Mouse (Mus musculus) lung, postnatal 0 days (tissue): Measurements from ENCODE around the gene Oprm1. TPM values are rescaled to one million over a fixed set of nuclear protein-coding genes. Genes with fewer than 3 reads are reported as not detected.

Experiments used
- ATAC-seq: fragments of 200-750 bp; cut with Nextera tagmentation; 2 replicates; pipeline ENCODE4 v1.8.0; 2017; ENCODE audit warnings: moderate library complexity
- DNase-seq: peaks from one replicate; pipeline ENCODE4 v3.0.0-alpha.2; 2016; ENCODE audit warnings: low spot score
- H3K27ac ChIP-seq: fragments of 300-500 bp; sonication (generic); 2 replicates; pipeline ENCODE4 v1.5.1; 2014; ENCODE audit warnings: antibody characterized with exemption, mild to moderate bottlenecking, low read length, mixed read lengths
- H3K27me3 ChIP-seq: fragments of 300-500 bp; sonication (generic); replicated peaks from 2 replicates; pipeline ENCODE4 v1.6.1; 2014; ENCODE audit warnings: low read length, mixed read lengths; ENCODE audit not compliant: insufficient read depth
- H3K36me3 ChIP-seq: fragments of 300-500 bp; sonication (generic); 2 replicates; pipeline ENCODE4 v1.6.1; 2014; ENCODE audit warnings: low read length, mixed read lengths; ENCODE audit not compliant: insufficient read depth
- H3K4me1 ChIP-seq: fragments of 300-500 bp; sonication (generic); 2 replicates; pipeline ENCODE4 v1.6.1; 2014; ENCODE audit warnings: antibody characterized with exemption, low read depth, low read length, mixed read lengths; ENCODE audit not compliant: insufficient read depth
- H3K4me2 ChIP-seq: fragments of 300-500 bp; sonication (generic); replicated peaks from 2 replicates; pipeline ENCODE4 v1.6.1; 2014; ENCODE audit warnings: low read depth, mild to moderate bottlenecking, low read length, moderate library complexity, mixed read lengths
- H3K4me3 ChIP-seq: fragments of 300-500 bp; sonication (generic); 2 replicates; pipeline ENCODE4 v1.5.1; 2014; ENCODE audit warnings: low read depth, low read length
- H3K9ac ChIP-seq: fragments of 300-500 bp; sonication (generic); replicated peaks from 2 replicates; pipeline ENCODE4 v1.6.1; 2014; ENCODE audit warnings: low read depth, mild to moderate bottlenecking
- H3K9me3 ChIP-seq: fragments of 300-500 bp; sonication (generic); 2 replicates; pipeline ENCODE4 v1.6.1; 2016; ENCODE audit warnings: low read length, mixed read lengths
- CTCF ChIP-seq: IDR thresholded peaks from 2 replicates; pipeline ENCODE4 v1.5.1; 2016; ENCODE audit warnings: antibody characterized with exemption, mild to moderate bottlenecking
- EP300 ChIP-seq: IDR thresholded peaks from 2 replicates; pipeline ENCODE4 v1.6.1; 2016; ENCODE audit warnings: antibody characterized with exemption, mild to moderate bottlenecking, control low read depth
- WGBS: fragments of 180-500 bp; shearing (Covaris S2); extraction: QIAGEN DNeasy Blood & Tissue Kit; methylation state at CpG from one replicate; pipeline ENCODE4 v1.1.7; 2014; 5-methylcytosine and 5-hydroxymethylcytosine counted together
- polyA plus RNA-seq: library from polyadenylated mRNA; unstranded; fragments of >200 nt; fragmentation: Nextera tagmentation; extraction: Ambion mirVana; gene quantifications from 2 replicates; pipeline ENCODE4 v1.2.1, GENCODE M21; 2015

The Oprm1 gene
- polyA plus RNA-seq, 1 experiment from 2014 or later, result not detected

DNA sequence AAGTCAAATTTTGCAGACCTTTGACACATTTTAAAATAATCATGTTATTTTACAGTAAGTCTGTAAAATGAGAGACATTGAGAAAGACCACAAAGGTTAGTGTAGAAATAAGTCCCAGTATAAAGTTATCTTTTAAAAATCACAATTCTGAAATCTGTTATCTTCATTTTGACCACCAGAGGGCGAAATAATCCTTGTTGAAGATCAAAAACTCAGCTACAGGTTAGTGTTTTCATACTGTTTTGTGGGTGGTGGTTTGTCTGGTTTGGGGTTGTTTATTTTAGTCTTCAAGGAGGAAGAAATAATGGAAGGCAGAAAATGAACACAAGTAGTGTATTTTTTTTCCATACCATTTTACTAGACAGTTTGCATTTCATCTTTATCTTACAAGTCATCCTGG, 127.2 kb downstream of the Oprm1 start:
- 0% methylated on average over 1 of the region's 1 CpGs for WGBS
- H3K4me3 ChIP-seq, result no peak overlapping the region
- no peak overlapping the region for H3K4me2 ChIP-seq
- DNase-seq, result peak; percentile 69
- no peak overlapping the region for H3K27ac ChIP-seq
- no peak overlapping the region for H3K9ac ChIP-seq
- no peaks in the 10 kb centered on the region for H3K36me3 ChIP-seq
- H3K27me3 ChIP-seq, result no peaks in the 10 kb centered on the region; the same call in 1 of the 2 replicates
- no peak for ATAC-seq
- TF ChIP-seq EP300 (no peak), CTCF (peak; percentile 70)
- H3K9me3 ChIP-seq, result no peaks in the 10 kb centered on the region
- H3K4me1 ChIP-seq, result peaks cover 3% of the 10 kb centered on the region; the same call in 1 of the 2 replicates

DNA sequence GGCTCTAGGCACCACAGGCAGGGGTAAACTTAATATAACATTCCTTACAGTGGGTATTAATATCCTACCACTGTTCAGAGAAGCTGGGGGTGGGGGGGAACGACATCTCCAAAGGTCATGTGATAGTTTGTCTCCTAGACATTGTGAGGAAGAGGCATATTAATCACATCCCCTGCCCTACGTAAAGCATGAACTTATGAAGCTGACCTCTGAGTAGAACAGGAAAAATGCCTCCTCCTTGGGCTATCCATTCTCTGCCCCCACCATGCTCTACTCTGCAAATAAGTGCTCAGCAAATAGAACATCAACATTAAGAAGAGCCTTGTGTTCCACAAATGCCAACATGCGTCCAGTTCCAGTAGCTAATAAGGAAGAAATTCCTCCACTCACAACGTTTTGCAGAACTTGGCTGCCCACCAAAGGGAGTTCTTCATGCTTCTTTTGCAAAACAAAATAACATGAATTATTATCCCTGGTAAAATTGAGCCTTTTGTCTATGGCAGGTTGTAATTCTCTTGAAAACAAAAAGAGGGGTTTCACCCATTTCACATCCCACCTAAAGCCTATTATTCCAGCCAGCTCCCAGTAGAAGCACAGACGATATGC, 131.4 kb downstream of the Oprm1 start:
- TF ChIP-seq CTCF (no peak), EP300 (no peak)
- peaks cover 3% of the 10 kb centered on the region; the same call in 1 of the 2 replicates for H3K4me1 ChIP-seq
- 26% methylated on average over 5 of the region's 5 CpGs for WGBS
- no peak overlapping the region for H3K27ac ChIP-seq
- no peak overlapping the region for H3K4me3 ChIP-seq
- ATAC-seq (no peak), DNase-seq (no peak)
- no peak overlapping the region for H3K4me2 ChIP-seq
- H3K9me3 ChIP-seq, result no peaks in the 10 kb centered on the region
- no peak overlapping the region for H3K9ac ChIP-seq
- H3K27me3 ChIP-seq, result no peaks in the 10 kb centered on the region; the same call in 1 of the 2 replicates
- no peaks in the 10 kb centered on the region for H3K36me3 ChIP-seq

DNA sequence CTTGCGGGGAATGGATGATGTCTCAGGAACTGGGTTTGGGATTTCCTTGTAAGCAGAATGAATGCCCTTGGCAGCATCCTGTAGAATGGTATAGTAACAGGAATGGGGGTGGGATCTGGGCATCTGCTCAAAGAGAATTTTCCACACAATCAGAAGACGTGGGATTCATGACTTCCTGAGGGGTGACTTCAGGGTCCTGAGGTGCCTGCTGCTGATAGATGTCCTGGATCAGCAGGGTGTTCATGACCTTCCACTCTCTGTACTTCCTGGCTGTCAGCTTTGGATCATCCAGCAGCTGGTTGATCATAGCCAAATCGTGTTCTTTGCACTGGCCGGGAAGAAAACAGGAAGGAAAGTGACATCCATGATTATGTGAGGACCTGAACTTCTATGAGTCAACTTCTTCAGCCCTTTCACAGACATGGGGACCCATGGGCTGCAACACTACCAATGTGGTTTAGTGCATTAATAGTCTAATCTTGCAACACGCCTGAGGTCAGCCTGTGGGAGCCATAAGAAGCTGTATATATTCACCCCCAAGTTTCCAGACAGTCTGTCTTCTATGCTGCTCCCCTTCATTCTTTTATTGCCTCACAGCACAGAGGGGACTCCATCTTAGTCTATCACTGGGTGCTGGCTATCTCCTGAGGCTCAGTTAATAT, 132.2 kb downstream of the Oprm1 start:
- Histone ChIP-seq H3K4me3 (no peak overlapping the region), H3K27me3 (no peaks in the 10 kb centered on the region; the same call in 1 of the 2 replicates), H3K4me2 (no peak overlapping the region), H3K9me3 (no peaks in the 10 kb centered on the region), H3K4me1 (peaks cover 3% of the 10 kb centered on the region; the same call in 1 of the 2 replicates), H3K27ac (no peak overlapping the region), H3K36me3 (no peaks in the 10 kb centered on the region), H3K9ac (no peak overlapping the region)
- 50% methylated on average over 5 of the region's 5 CpGs for WGBS
- TF ChIP-seq CTCF (no peak), EP300 (no peak)
- peak; percentile 17 for DNase-seq
- peak; percentile 28; the same call in 1 of the 2 replicates for ATAC-seq

GRCm38 (mm10) chr10:6895796-6896195, 137.5 kb downstream of the Oprm1 start:
- TF ChIP-seq EP300, result no peak
- TF ChIP-seq CTCF, result no peak
- H3K9ac ChIP-seq, result no peak overlapping the region
- DNase-seq (no peak), ATAC-seq (peak; percentile 36; the same call in 1 of the 2 replicates)
- no peak overlapping the region for H3K4me2 ChIP-seq
- H3K4me3 ChIP-seq, result no peak overlapping the region
- no peak overlapping the region for H3K27ac ChIP-seq
- H3K4me1 ChIP-seq, result no peaks in the 10 kb centered on the region
- H3K27me3 ChIP-seq, result no peaks in the 10 kb centered on the region
- no peaks in the 10 kb centered on the region for H3K36me3 ChIP-seq
- no peaks in the 10 kb centered on the region for H3K9me3 ChIP-seq
- 45% methylated on average over 3 of the region's 3 CpGs for WGBS

GRCm38 (mm10) chr10:6896659-6897303, 138.5 kb downstream of the Oprm1 start:
- peak; percentile 57 for DNase-seq
- WGBS, result 46% methylated on average over 3 of the region's 3 CpGs
- Histone ChIP-seq H3K4me3 (no peak overlapping the region), H3K36me3 (no peaks in the 10 kb centered on the region), H3K4me2 (no peak overlapping the region), H3K27me3 (no peaks in the 10 kb centered on the region), H3K9ac (no peak overlapping the region), H3K4me1 (no peaks in the 10 kb centered on the region), H3K27ac (no peak overlapping the region), H3K9me3 (no peaks in the 10 kb centered on the region)
- peak; percentile 30 for TF ChIP-seq EP300
- TF ChIP-seq CTCF, result no peak
- ATAC-seq, result peak; percentile 82

DNA sequence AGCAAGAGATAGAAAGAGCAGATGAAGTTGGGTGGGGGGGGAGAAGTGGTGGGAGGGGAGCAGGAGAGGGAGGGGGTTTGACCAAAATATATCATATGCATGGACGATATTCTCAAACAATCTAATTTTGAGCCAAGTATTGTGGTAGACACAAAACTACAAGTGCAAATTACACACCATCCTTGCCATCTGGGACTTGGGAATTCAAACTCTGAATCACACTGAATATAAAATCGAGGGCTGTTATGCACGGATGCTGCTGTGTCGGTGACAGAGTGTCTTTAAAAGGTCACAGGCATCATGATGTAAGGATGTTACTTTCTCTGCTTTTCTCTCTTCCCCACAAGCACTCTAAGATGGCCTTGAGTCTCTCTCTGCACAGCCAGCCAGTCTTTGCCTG, 141.8 kb downstream of the Oprm1 start:
- Histone ChIP-seq H3K36me3 (no peaks in the 10 kb centered on the region), H3K27ac (no peak overlapping the region), H3K9me3 (no peaks in the 10 kb centered on the region), H3K4me1 (no peaks in the 10 kb centered on the region), H3K4me3 (no peak overlapping the region), H3K9ac (no peak overlapping the region), H3K27me3 (no peaks in the 10 kb centered on the region), H3K4me2 (no peak overlapping the region)
- TF ChIP-seq EP300, result no peak
- TF ChIP-seq CTCF, result no peak
- ATAC-seq (no peak), DNase-seq (no peak)
- 87% methylated on average over 4 of the region's 4 CpGs for WGBS
